Mouse (Mus musculus) MEL (cell line): ENCODE results near the gene Mynn. TPM values are rescaled to one million over a fixed set of nuclear protein-coding genes. Genes with fewer than 3 reads are reported as not detected.

Experiments
- DNase-seq: peaks from one replicate; pipeline ENCODE4 v3.0.0; 2011; ENCODE audit warnings: low read depth, low spot score
- H3K27ac ChIP-seq: 2 replicates; pipeline ENCODE4 v1.5.1; 2012; ENCODE audit warnings: low read depth, mild to moderate bottlenecking, control low read depth, low read length, moderate library complexity; ENCODE audit not compliant: control insufficient read depth
- H3K27me3 ChIP-seq, 2 experiments: fragments of 150-350 bp in 1 of 2; sonication (generic) in 1 of 2; 2 replicates each; pipeline ENCODE4 v1.6.1; 2012; ENCODE audit warnings: low read length in 2 of 2, mild to moderate bottlenecking in 2 of 2, improper control_type of control experiment in 1 of 2, moderate library complexity in 1 of 2; ENCODE audit not compliant: insufficient read depth in 2 of 2, control insufficient read depth in 1 of 2
- H3K36me3 ChIP-seq, 2 experiments: 2 replicates each; pipeline ENCODE4 v1.6.1; 2012 to 2014; ENCODE audit warnings: low read length in 2 of 2, improper control_type of control experiment in 1 of 2, inconsistent platforms in 1 of 2, mild to moderate bottlenecking in 1 of 2; ENCODE audit not compliant: insufficient read depth in 2 of 2, control insufficient read depth in 1 of 2
- H3K4me1 ChIP-seq, 2 experiments: fragments of 150-350 bp in 1 of 2; sonication (generic) in 1 of 2; 2 replicates each; pipeline ENCODE4 v1.6.1; 2012; ENCODE audit warnings: low read length in 2 of 2, improper control_type of control experiment in 1 of 2, mild to moderate bottlenecking in 1 of 2; ENCODE audit not compliant: insufficient read depth in 2 of 2, control insufficient read depth in 1 of 2
- H3K4me3 ChIP-seq, 2 experiments: fragments of 150-350 bp in 1 of 2; sonication (generic) in 1 of 2; 2 replicates each; pipeline ENCODE4 v1.5.1; 2012; ENCODE audit warnings: low read depth in 2 of 2, low read length in 2 of 2, mild to moderate bottlenecking in 2 of 2, moderate library complexity in 2 of 2, control low read depth in 1 of 2, improper control_type of control experiment in 1 of 2; ENCODE audit not compliant: control insufficient read depth in 1 of 2, insufficient read depth in 1 of 2
- H3K79me2 ChIP-seq: 2 replicates; pipeline ENCODE4 v1.6.1; 2012; ENCODE audit warnings: mild to moderate bottlenecking, low read length, moderate library complexity; ENCODE audit not compliant: control insufficient read depth, poor library complexity, insufficient read depth
- H3K9ac ChIP-seq: 2 replicates; pipeline ENCODE4 v1.6.1; 2012; ENCODE audit warnings: low read depth, mild to moderate bottlenecking, control low read depth, low read length, moderate library complexity; ENCODE audit not compliant: control insufficient read depth, poor library complexity, severe bottlenecking
- H3K9me3 ChIP-seq: fragments of 150-350 bp; sonication (generic); replicated peaks from 2 replicates; pipeline ENCODE4 v1.6.1; 2012; ENCODE audit warnings: mild to moderate bottlenecking, low read length, improper control_type of control experiment, moderate library complexity; ENCODE audit not compliant: insufficient read depth
- BHLHE40 ChIP-seq: IDR thresholded peaks from 2 replicates; pipeline ENCODE4 v1.6.1; 2012; ENCODE audit warnings: low read depth, mild to moderate bottlenecking, inconsistent platforms, low read length, improper control_type of control experiment, borderline replicate concordance
- CHD1 ChIP-seq: IDR thresholded peaks from 2 replicates; pipeline ENCODE4 v1.6.1; 2012; ENCODE audit warnings: low read depth, mild to moderate bottlenecking, inconsistent platforms, low read length, improper control_type of control experiment
- CTCF ChIP-seq, 3 experiments: IDR thresholded peaks in 2 of 3; conservative IDR thresholded peaks in 1 of 3; 2 replicates each; pipeline ENCODE4 v1.5.1; 2011 to 2012; ENCODE audit warnings: low read length in 3 of 3, low read depth in 2 of 3, mild to moderate bottlenecking in 2 of 3, improper control_type of control experiment in 1 of 3, inconsistent platforms in 1 of 3, mixed read lengths in 1 of 3, moderate library complexity in 1 of 3; ENCODE audit not compliant: control insufficient read depth in 1 of 3, insufficient read depth in 1 of 3, poor library complexity in 1 of 3, severe bottlenecking in 1 of 3
- ELF1 ChIP-seq: IDR thresholded peaks from 2 replicates; pipeline ENCODE4 v1.6.1; 2014; ENCODE audit warnings: low read depth, mild to moderate bottlenecking, inconsistent platforms, low read length, improper control_type of control experiment, moderate library complexity
- EP300 ChIP-seq, 2 experiments: IDR thresholded peaks; 2 replicates each; pipeline ENCODE4 v1.6.1; 2011; ENCODE audit warnings: improper control_type of control experiment in 2 of 2, low read length in 2 of 2, low read depth in 1 of 2, mild to moderate bottlenecking in 1 of 2
- GATA1 ChIP-seq: IDR thresholded peaks from 2 replicates; pipeline ENCODE4 v1.6.1; 2011; ENCODE audit warnings: low read depth, low read length, improper control_type of control experiment
- JUND ChIP-seq: IDR thresholded peaks from 2 replicates; pipeline ENCODE4 v1.6.1; 2011; ENCODE audit warnings: low read depth, mild to moderate bottlenecking, improper control_type of control experiment, low read length
- KAT2A ChIP-seq: conservative IDR thresholded peaks from 2 replicates; pipeline ENCODE4 v1.6.1; 2012; ENCODE audit warnings: low read depth, low read length, improper control_type of control experiment, inconsistent platforms
- MAFK ChIP-seq: IDR thresholded peaks from 2 replicates; pipeline ENCODE4 v1.6.1; 2011; ENCODE audit warnings: low read depth, mild to moderate bottlenecking, low read length, improper control_type of control experiment, borderline replicate concordance
- MAX ChIP-seq: IDR thresholded peaks from 2 replicates; pipeline ENCODE4 v1.6.1; 2011; ENCODE audit warnings: low read length, improper control_type of control experiment
- MAZ ChIP-seq: IDR thresholded peaks from 2 replicates; pipeline ENCODE4 v1.6.1; 2012; ENCODE audit warnings: low read depth, mild to moderate bottlenecking, inconsistent platforms, low read length, improper control_type of control experiment
- MXI1 ChIP-seq: IDR thresholded peaks from 2 replicates; pipeline ENCODE4 v1.6.1; 2011; ENCODE audit warnings: mild to moderate bottlenecking, low read depth, low read length, improper control_type of control experiment
- MYB ChIP-seq: IDR thresholded peaks from 2 replicates; pipeline ENCODE4 v1.6.1; 2011; ENCODE audit warnings: mild to moderate bottlenecking, low read depth, low read length, improper control_type of control experiment
- MYC ChIP-seq: IDR thresholded peaks from 2 replicates; pipeline ENCODE4 v1.6.1; 2011; ENCODE audit warnings: low read depth, mild to moderate bottlenecking, low read length, improper control_type of control experiment, moderate library complexity
- NELFE ChIP-seq: IDR thresholded peaks from 2 replicates; pipeline ENCODE4 v1.6.1; 2011; ENCODE audit warnings: low read depth, low read length, improper control_type of control experiment
- NRF1 ChIP-seq: IDR thresholded peaks from 2 replicates; pipeline ENCODE4 v1.6.1; 2014; ENCODE audit warnings: low read depth, mild to moderate bottlenecking, inconsistent platforms, low read length, improper control_type of control experiment, moderate library complexity; ENCODE audit not compliant: poor library complexity, insufficient read depth, severe bottlenecking
- RAD21 ChIP-seq: IDR thresholded peaks from 2 replicates; pipeline ENCODE4 v1.6.1; 2011; ENCODE audit warnings: mild to moderate bottlenecking, low read depth, low read length, improper control_type of control experiment
- RCOR1 ChIP-seq: IDR thresholded peaks from 2 replicates; pipeline ENCODE4 v1.6.1; 2012; ENCODE audit warnings: low read depth, mild to moderate bottlenecking, inconsistent platforms, low read length, improper control_type of control experiment
- SIN3A ChIP-seq: IDR thresholded peaks from 2 replicates; pipeline ENCODE4 v1.6.1; 2012; ENCODE audit warnings: low read length, improper control_type of control experiment, inconsistent platforms
- TCF12 ChIP-seq: IDR thresholded peaks from 2 replicates; pipeline ENCODE4 v1.6.1; 2014; ENCODE audit warnings: low read depth, mild to moderate bottlenecking, inconsistent platforms, low read length, improper control_type of control experiment, moderate library complexity
- USF1 ChIP-seq: IDR thresholded peaks from 2 replicates; pipeline ENCODE4 v1.6.1; 2014; ENCODE audit warnings: low read depth, mild to moderate bottlenecking, inconsistent platforms, low read length, improper control_type of control experiment, moderate library complexity
- ZKSCAN1 ChIP-seq: IDR thresholded peaks from 2 replicates; pipeline ENCODE4 v1.6.1; 2012; ENCODE audit warnings: low read depth, mild to moderate bottlenecking, inconsistent platforms, low read length, improper control_type of control experiment, moderate library complexity
- ZMIZ1 ChIP-seq: IDR thresholded peaks from 2 replicates; pipeline ENCODE4 v1.6.1; 2012; ENCODE audit warnings: low read depth, mild to moderate bottlenecking, inconsistent platforms, low read length, improper control_type of control experiment, moderate library complexity
- polyA plus RNA-seq, 2 experiments: library from polyadenylated mRNA; stranded (reverse) in 1 of 2; unstranded in 1 of 2; fragments of >175 nt in 1 of 2; fragments of >200 nt in 1 of 2; gene quantifications; 2 replicates each; pipeline versions ENCODE4 v1.2.1 to v1.2.4; 2012; ENCODE audit warnings: low replicate concordance in 2 of 2, low read depth in 1 of 2; ENCODE audit not compliant: insufficient read length in 2 of 2, insufficient read depth in 1 of 2, missing spikeins in 1 of 2
- total RNA-seq: library from RNA; depleted of rRNA; stranded (reverse); fragments of 300-350 nt; gene quantifications from 2 replicates; pipeline ENCODE4 v1.2.3, GENCODE M21; 2012

The Mynn gene
- total and polyA plus RNA-seq, 3 experiments = 12.3 to 17.0 TPM; not detected in 1

DNA sequence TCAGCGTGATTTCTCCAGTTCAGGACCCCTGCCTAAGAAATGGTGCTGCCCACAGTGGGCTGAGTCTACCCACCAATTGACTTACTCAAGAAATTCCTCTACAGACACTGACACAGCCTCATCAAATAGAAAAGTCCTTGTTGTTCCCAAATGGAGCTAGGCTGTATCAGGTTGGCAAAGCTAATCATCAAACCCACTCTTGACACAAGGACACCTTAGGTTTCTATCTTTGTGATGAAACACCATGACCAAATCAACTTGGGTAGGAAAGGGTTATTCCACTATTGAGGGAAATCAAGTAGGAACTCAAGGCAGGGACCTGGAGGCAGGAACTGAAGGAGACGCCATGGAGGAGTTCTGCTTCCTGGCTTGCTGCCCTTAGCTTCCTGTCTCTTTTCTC is 42.3 kb downstream of the Mynn start, which contains the start of gene Lrriq4:
Lrriq4 (plus strand) TSS at position 301 of the 400 bp plus-strand sequence.
- Histone ChIP-seq H3K9ac (no peak within 1 kb of the TSS), H3K36me3 (no peaks in the 10 kb centered on the region), H3K79me2 (no peaks in the 10 kb centered on the region), H3K4me3 (no peak within 1 kb of the TSS), H3K4me1 (peaks cover 0 to 2% of the 10 kb centered on the region in 2 experiments; a peak in 2 of 4 replicates), H3K9me3 (no peaks in the 10 kb centered on the region), H3K27ac (no peak within 1 kb of the TSS), H3K27me3 (no peaks in the 10 kb centered on the region)
- DNase-seq = no peak
- TF ChIP-seq MXI1 = no peak
- TF ChIP-seq MAFK = no peak
- no peak for TF ChIP-seq RCOR1
- no peak for TF ChIP-seq NELFE
- no peak for TF ChIP-seq ELF1
- TF ChIP-seq BHLHE40 = no peak
- TF ChIP-seq CTCF (IDR thresholded peaks at IDR 0.05 in 2 of 3, conservative IDR thresholded peaks at IDR 0.05 in 1 of 3; ENCODE audit: control insufficient read depth in 1 of 3, insufficient read depth in 1 of 3, low read depth in 2 of 3, low read length in 3 of 3, poor library complexity in 1 of 3, severe bottlenecking in 1 of 3) = no peak
- TF ChIP-seq RAD21 = no peak
- no peak for TF ChIP-seq CHD1
- no peak for TF ChIP-seq ZKSCAN1
- no peak for TF ChIP-seq GATA1
- TF ChIP-seq MAZ = no peak
- no peak for TF ChIP-seq JUND
- TF ChIP-seq ZMIZ1 = no peak
- TF ChIP-seq TCF12 = no peak
- TF ChIP-seq NRF1 = no peak
- no peak for TF ChIP-seq MYB
- no peak for TF ChIP-seq KAT2A
- no peak for TF ChIP-seq MYC

DNA sequence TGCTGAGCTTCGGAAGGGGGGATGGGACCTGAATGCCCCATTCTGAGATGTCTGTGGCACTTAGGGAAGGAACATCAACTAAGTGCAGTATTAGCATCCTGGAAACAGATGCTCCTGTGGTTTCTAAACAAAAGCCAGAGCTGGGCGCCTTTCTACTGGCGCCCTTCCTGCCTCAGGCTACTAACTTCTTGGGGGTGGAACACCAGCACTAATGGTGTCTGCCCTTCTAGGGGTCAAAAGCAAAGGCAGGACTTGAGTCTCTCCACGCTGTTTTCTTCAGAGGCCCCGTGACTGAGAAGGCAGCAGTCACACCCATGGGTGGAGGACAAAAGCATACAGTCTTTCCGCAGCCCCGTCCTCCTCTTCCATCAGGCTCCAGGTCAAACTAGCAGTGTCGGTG is 44.9 kb downstream of the Mynn start:
- TF ChIP-seq USF1 = no peak
- no peak for TF ChIP-seq EP300 (IDR thresholded peaks at IDR 0.05; ENCODE audit: low read depth in 1 of 2, low read length in 2 of 2)
- no peak for TF ChIP-seq NRF1
- no peak for TF ChIP-seq SIN3A
- TF ChIP-seq CHD1 = no peak
- TF ChIP-seq MAX = no peak
- no peaks in the 10 kb centered on the region for H3K79me2 ChIP-seq
- H3K27me3 ChIP-seq = no peaks in the 10 kb centered on the region; a peak in 1 of 4 replicates
- H3K27ac ChIP-seq = no peak overlapping the region
- H3K9me3 ChIP-seq = no peaks in the 10 kb centered on the region
- DNase-seq = no peak
- no peaks in the 10 kb centered on the region for H3K36me3 ChIP-seq
- no peak overlapping the region for H3K4me3 ChIP-seq
- H3K9ac ChIP-seq = no peak overlapping the region
- no peaks in the 10 kb centered on the region for H3K4me1 ChIP-seq
